Mouse (Mus musculus) CH12.LX (cell line): ENCODE measurements at regions not wholly inside any gene's neighbourhood (a gene's known extent, or its start where the extent isn't known, plus 50 kb on each side); places are given as distances from the start of the nearest gene placed in this dataset.

Source experiments
- CTCF ChIP-seq, 2 experiments: IDR thresholded peaks in 1 of 2; conservative IDR thresholded peaks in 1 of 2; 2 replicates each; pipeline ENCODE4 v1.5.1; 2011 to 2012; ENCODE audit warnings: low read depth in 2 of 2, low read length in 2 of 2, improper control_type of control experiment in 1 of 2, inconsistent platforms in 1 of 2, mild to moderate bottlenecking in 1 of 2, moderate library complexity in 1 of 2
- EP300 ChIP-seq: IDR thresholded peaks from 2 replicates; pipeline ENCODE4 v1.6.1; 2011; ENCODE audit warnings: low read length, improper control_type of control experiment
- ETS1 ChIP-seq: conservative IDR thresholded peaks from 2 replicates; pipeline ENCODE4 v1.6.1; 2012; ENCODE audit warnings: low read depth, mild to moderate bottlenecking, inconsistent platforms, low read length, improper control_type of control experiment, moderate library complexity
- GABPA ChIP-seq: IDR thresholded peaks from 2 replicates; pipeline ENCODE4 v1.6.1; 2012; ENCODE audit warnings: low read depth, low read length, improper control_type of control experiment, inconsistent platforms; ENCODE audit not compliant: insufficient replicate concordance
- MYC ChIP-seq: IDR thresholded peaks from 2 replicates; pipeline ENCODE4 v1.6.1; 2011; ENCODE audit warnings: low read depth, mild to moderate bottlenecking, improper control_type of control experiment, low read length
- NELFE ChIP-seq: IDR thresholded peaks from 2 replicates; pipeline ENCODE4 v1.6.1; 2011; ENCODE audit warnings: low read depth, low read length, improper control_type of control experiment
- POLR2A ChIP-seq: IDR thresholded peaks from 2 replicates; pipeline ENCODE4 v1.6.1; 2011; ENCODE audit warnings: low read depth, mild to moderate bottlenecking, improper control_type of control experiment, low read length
- SIN3A ChIP-seq: IDR thresholded peaks from 2 replicates; pipeline ENCODE4 v1.6.1; 2012; ENCODE audit warnings: low read length, improper control_type of control experiment, inconsistent platforms
- SMC3 ChIP-seq: IDR thresholded peaks from 2 replicates; pipeline ENCODE4 v1.6.1; 2011; ENCODE audit warnings: low read depth, low read length, improper control_type of control experiment
- USF2 ChIP-seq: conservative IDR thresholded peaks from 2 replicates; pipeline ENCODE4 v1.6.1; 2011; ENCODE audit warnings: low read depth, low read length, improper control_type of control experiment
- ZNF384 ChIP-seq: IDR thresholded peaks from 2 replicates; pipeline ENCODE4 v1.6.1; 2012; ENCODE audit warnings: low read depth, low read length, improper control_type of control experiment, inconsistent platforms

DNA sequence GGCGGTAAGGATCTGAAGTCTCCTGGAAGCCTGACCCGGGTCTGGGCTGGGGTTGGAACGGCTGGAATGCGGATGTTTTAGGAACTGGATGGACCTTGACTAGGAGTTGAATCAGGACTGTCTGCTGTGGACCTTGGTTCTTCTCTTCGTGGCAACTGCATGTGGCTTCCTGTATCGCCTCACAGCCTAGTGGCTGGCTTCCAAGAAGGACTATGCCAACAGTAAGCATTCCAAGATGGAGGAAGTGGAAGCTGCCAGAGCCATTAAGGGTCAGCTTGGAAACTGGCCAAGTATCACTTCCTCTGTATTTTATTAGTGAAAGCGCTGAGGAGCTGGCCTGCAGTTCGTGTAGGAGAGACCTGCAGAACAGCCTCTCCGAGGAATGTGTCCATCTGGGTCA, 98.4 kb upstream of the Galnt15 start:
- TF ChIP-seq CTCF (conservative IDR thresholded peaks at IDR 0.05 in 1 of 2, IDR thresholded peaks at IDR 0.05 in 1 of 2; ENCODE audit: low read depth in 2 of 2, low read length in 2 of 2) = no peak
- TF ChIP-seq EP300 = no peak
- no peak for TF ChIP-seq GABPA
- no peak for TF ChIP-seq POLR2A
- TF ChIP-seq MYC = no peak
- no peak for TF ChIP-seq ZNF384
- TF ChIP-seq USF2 = no peak
- TF ChIP-seq NELFE = no peak
- TF ChIP-seq ETS1 = no peak
- TF ChIP-seq SIN3A = no peak
- no peak for TF ChIP-seq SMC3
